In the genomic region with DNA sequence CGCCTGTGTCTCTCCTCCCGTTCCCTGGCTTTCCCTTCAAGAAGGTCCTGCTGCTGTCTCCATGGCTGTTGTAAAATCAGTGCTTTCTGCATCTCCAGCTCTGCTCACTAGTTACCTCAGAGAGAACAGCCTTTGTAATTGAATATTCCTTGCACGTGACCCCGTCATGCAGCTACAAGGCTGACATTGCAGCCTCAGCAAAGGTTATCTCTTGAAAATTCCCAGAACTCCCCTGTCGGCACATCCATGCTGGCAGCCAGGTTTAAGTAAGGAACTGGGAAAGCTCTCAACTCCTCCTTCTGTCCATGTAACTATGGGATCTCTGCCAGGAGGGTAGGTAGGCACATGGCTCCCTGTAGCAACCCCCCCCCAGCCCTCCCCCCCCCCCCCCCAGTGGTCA, we compare ENCODE assay signal across 9 mouse cellular contexts.
DNase-seq lines count a peak whose midpoint lies in the region; ATAC-seq and TF ChIP-seq lines count a peak whose summit lies in the region.
"Had no signal": no experiment of that assay in that cellular context is flagged by ENCODE, and none has a peak within 500 bp of the region (broad histone marks: within the 10 kb centered on the region; RNA-seq: fewer than 3 reads in every experiment).

No protein-coding gene starts in this region.

- peaks cover 73% of the 10 kb centered on the region for H3K4me1 ChIP-seq in hindbrain, embryonic 14.5 days (replicated peaks; ENCODE audit: control insufficient read depth, insufficient read depth, low read length)
- peaks cover 73% of the 10 kb centered on the region for H3K4me1 ChIP-seq in neural tube, embryonic 15.5 days
- peaks cover 49% of the 10 kb centered on the region for H3K4me1 ChIP-seq in liver, postnatal 0 days (ENCODE audit: insufficient read depth)

- peak overlapping the region; percentile 64; the same call in 1 of the 2 replicates for H3K27ac ChIP-seq in layer of hippocampus, adult 2 months
- peak overlapping the region; percentile 62 for H3K27ac ChIP-seq in hindbrain, embryonic 14.5 days
- peak overlapping the region; percentile 66 for H3K27ac ChIP-seq in neural tube, embryonic 15.5 days (replicated peaks)
- H3K27ac ChIP-seq in liver, postnatal 0 days (ENCODE audit: low read depth), result no peak overlapping the region
- H3K27ac ChIP-seq: limb, embryonic 13.5 days had no signal

- peak; percentile 48 for DNase-seq in cerebellum, adult 11-12 months
- DNase-seq in cerebellum, postnatal 14 days, result no peak
- no peak for DNase-seq in layer of hippocampus, adult 2 months (ENCODE audit: low spot score in 2 of 2)
- no peak for DNase-seq in layer of hippocampus, adult 18-20 months (ENCODE audit: low spot score in 2 of 2)
- peak; percentile 59 for DNase-seq in hindbrain, embryonic 14.5 days (ENCODE audit: low spot score)
- DNase-seq in liver, postnatal 0 days, result no peak
- no peak for DNase-seq in cerebellum, adult 18-20 months

- ATAC-seq in hindbrain, embryonic 14.5 days (ENCODE audit: low FRiP score), result peak; percentile 62
- ATAC-seq in neural tube, embryonic 15.5 days (ENCODE audit: low FRiP score), result 0 out of 2 replicates have a peak, but pooled peaks have one; percentile 34
- no peak for ATAC-seq in liver, postnatal 0 days

- no peaks in the 10 kb centered on the region for H3K9me3 ChIP-seq in hindbrain, embryonic 14.5 days (ENCODE audit: control insufficient read depth, low read length)
- H3K9me3 ChIP-seq in neural tube, embryonic 15.5 days (replicated peaks), result no peaks in the 10 kb centered on the region
- no peaks in the 10 kb centered on the region for H3K9me3 ChIP-seq in liver, postnatal 0 days (ENCODE audit: low read length)
- H3K9me3 ChIP-seq: limb, embryonic 13.5 days had no signal

- H3K4me3 ChIP-seq in layer of hippocampus, adult 2 months, result no peak overlapping the region
- H3K4me3 ChIP-seq in hindbrain, embryonic 14.5 days (replicated peaks; ENCODE audit: low read length), result no peak overlapping the region
- H3K4me3 ChIP-seq in neural tube, embryonic 15.5 days (replicated peaks), result no peak overlapping the region
- no peak overlapping the region for H3K4me3 ChIP-seq in liver, postnatal 0 days (ENCODE audit: low read depth, low read length)
- H3K4me3 ChIP-seq: limb, embryonic 13.5 days had no signal

- no peak overlapping the region for H3K9ac ChIP-seq in hindbrain, embryonic 14.5 days
- no peak overlapping the region for H3K9ac ChIP-seq in neural tube, embryonic 15.5 days (replicated peaks)
- H3K9ac ChIP-seq in liver, postnatal 0 days (replicated peaks), result no peak overlapping the region

- H3K27me3 ChIP-seq in hindbrain, embryonic 14.5 days (ENCODE audit: control insufficient read depth, insufficient read depth, low read length), result no peaks in the 10 kb centered on the region
- H3K27me3 ChIP-seq in neural tube, embryonic 15.5 days (replicated peaks), result no peaks in the 10 kb centered on the region
- no peaks in the 10 kb centered on the region for H3K27me3 ChIP-seq in liver, postnatal 0 days (ENCODE audit: insufficient read depth, low read length)
- H3K27me3 ChIP-seq: limb, embryonic 13.5 days had no signal

- no peak for TF ChIP-seq CTCF in layer of hippocampus, adult 2 months (conservative IDR thresholded peaks at IDR 0.05)
- TF ChIP-seq CTCF in liver, postnatal 0 days (IDR thresholded peaks at IDR 0.05; ENCODE audit: low read depth), result no peak

- TF ChIP-seq EP300 in liver, postnatal 0 days (IDR thresholded peaks at IDR 0.05; ENCODE audit: low read depth), result no peak

- H3K36me3 ChIP-seq in hindbrain, embryonic 14.5 days (replicated peaks; ENCODE audit: control insufficient read depth, insufficient read depth), result no peaks in the 10 kb centered on the region
- no peaks in the 10 kb centered on the region for H3K36me3 ChIP-seq in neural tube, embryonic 15.5 days
- no peaks in the 10 kb centered on the region for H3K36me3 ChIP-seq in liver, postnatal 0 days (replicated peaks; ENCODE audit: insufficient read depth, low read length)
- H3K36me3 ChIP-seq: limb, embryonic 13.5 days had no signal

- no peak overlapping the region for H3K4me2 ChIP-seq in hindbrain, embryonic 14.5 days (replicated peaks)
- H3K4me2 ChIP-seq in neural tube, embryonic 15.5 days, result no peak overlapping the region
- no peak overlapping the region for H3K4me2 ChIP-seq in liver, postnatal 0 days (ENCODE audit: low read depth, low read length)
- H3K4me2 ChIP-seq: limb, embryonic 13.5 days had no signal

- 41% methylated on average over 5 of the region's 5 CpGs for WGBS in hindbrain, embryonic 14.5 days
- WGBS in neural tube, embryonic 15.5 days, result 46% methylated on average over 5 of the region's 5 CpGs
- 56% methylated on average over 5 of the region's 5 CpGs for WGBS in liver, postnatal 0 days (ENCODE audit: insufficient replicate concordance)

Comparison
In these comparisons a context has a peak if more than half of its experiments do, and no peak if none do; other contexts are left out.
1. DNase-seq: peak in cerebellum, adult 11-12 months (single experiment) and hindbrain, embryonic 14.5 days (single experiment); none in cerebellum, postnatal 14 days (0 of 2), layer of hippocampus, adult 2 months (0 of 2), layer of hippocampus, adult 18-20 months (0 of 2), liver, postnatal 0 days (single experiment) and cerebellum, adult 18-20 months (0 of 2).